Mouse (Mus musculus) heart, adult 2 months (tissue): Measurements from ENCODE around the gene Ccdc142.

Source experiments
- CTCF ChIP-seq: fragments of 200-600 bp; IDR thresholded peaks from 2 replicates; pipeline ENCODE4 v1.8.1; 2022; ENCODE audit warnings: antibody characterized with exemption, mild to moderate bottlenecking, moderate library complexity
- EP300 ChIP-seq: fragments of 200-500 bp; IDR thresholded peaks from 2 replicates; pipeline ENCODE4 v1.6.1; 2011; ENCODE audit warnings: low read depth, low read length, control low read depth; ENCODE audit not compliant: insufficient read depth
- POLR2A ChIP-seq: fragments of 200-500 bp; IDR thresholded peaks from 2 replicates; pipeline ENCODE4 v1.6.1; 2011; ENCODE audit warnings: mild to moderate bottlenecking, low read depth, low read length, control low read depth; ENCODE audit not compliant: insufficient read depth

GRCm38 (mm10) chr6:83077630-83078323 lies 23.6 kb upstream of the Ccdc142 start, which contains the start of gene Pcgf1:
- TF ChIP-seq POLR2A (no peak), CTCF (no peak), EP300 (no peak)
